Mouse (Mus musculus) CH12.LX (cell line): ENCODE data around the gene Tcte1.

Source experiments
- CHD2 ChIP-seq: IDR thresholded peaks from 2 replicates; pipeline ENCODE4 v1.6.1; 2011; ENCODE audit warnings: low read length, improper control_type of control experiment
- CTCF ChIP-seq, 2 experiments: IDR thresholded peaks in 1 of 2; conservative IDR thresholded peaks in 1 of 2; 2 replicates each; pipeline ENCODE4 v1.5.1; 2011 to 2012; ENCODE audit warnings: low read depth in 2 of 2, low read length in 2 of 2, improper control_type of control experiment in 1 of 2, inconsistent platforms in 1 of 2, mild to moderate bottlenecking in 1 of 2, moderate library complexity in 1 of 2
- ELF1 ChIP-seq: IDR thresholded peaks from 2 replicates; pipeline ENCODE4 v1.6.1; 2014; ENCODE audit warnings: low read depth, mild to moderate bottlenecking, inconsistent platforms, low read length, improper control_type of control experiment
- GABPA ChIP-seq: IDR thresholded peaks from 2 replicates; pipeline ENCODE4 v1.6.1; 2012; ENCODE audit warnings: low read depth, low read length, improper control_type of control experiment, inconsistent platforms; ENCODE audit not compliant: insufficient replicate concordance
- IRF4 ChIP-seq: IDR thresholded peaks from 2 replicates; pipeline ENCODE4 v1.6.1; 2014; ENCODE audit warnings: low read depth, mild to moderate bottlenecking, inconsistent platforms, low read length, improper control_type of control experiment
- MEF2A ChIP-seq: IDR thresholded peaks from 2 replicates; pipeline ENCODE4 v1.6.1; 2014; ENCODE audit warnings: low read depth, mild to moderate bottlenecking, inconsistent platforms, low read length, improper control_type of control experiment, borderline replicate concordance
- POLR2A ChIP-seq: IDR thresholded peaks from 2 replicates; pipeline ENCODE4 v1.6.1; 2011; ENCODE audit warnings: low read depth, mild to moderate bottlenecking, improper control_type of control experiment, low read length
- SIN3A ChIP-seq: IDR thresholded peaks from 2 replicates; pipeline ENCODE4 v1.6.1; 2012; ENCODE audit warnings: low read length, improper control_type of control experiment, inconsistent platforms
- ZC3H11A ChIP-seq: IDR thresholded peaks from 2 replicates; pipeline ENCODE4 v1.6.1; 2012; ENCODE audit warnings: low read depth, mild to moderate bottlenecking, inconsistent platforms, low read length, improper control_type of control experiment
- ZNF384 ChIP-seq: IDR thresholded peaks from 2 replicates; pipeline ENCODE4 v1.6.1; 2012; ENCODE audit warnings: low read depth, low read length, improper control_type of control experiment, inconsistent platforms

DNA sequence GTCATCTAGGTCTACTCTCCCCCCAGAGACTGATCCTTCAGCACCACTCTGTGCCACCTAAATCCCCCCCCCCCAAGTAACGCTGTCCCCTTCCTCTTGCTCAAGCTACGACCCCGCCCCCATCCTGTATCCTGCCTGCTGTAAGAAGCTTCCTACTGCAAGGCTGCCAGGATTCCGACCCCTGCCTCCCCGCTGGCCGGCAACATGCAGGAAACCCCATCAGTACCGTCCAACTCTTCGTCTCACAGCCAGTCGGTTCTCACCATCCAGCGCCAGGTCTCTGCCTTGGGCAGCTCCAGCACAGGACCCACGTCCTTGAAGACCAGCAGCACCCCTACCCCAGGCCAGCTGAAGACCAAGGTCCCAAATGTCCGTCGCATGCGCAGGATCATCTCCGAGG lies 9.7 kb downstream of the Tcte1 start:
- TF ChIP-seq POLR2A (no peak), MEF2A (no peak), CTCF (conservative IDR thresholded peaks at IDR 0.05 in 1 of 2, IDR thresholded peaks at IDR 0.05 in 1 of 2; ENCODE audit: low read depth in 2 of 2, low read length in 2 of 2) (no peak), ZNF384 (no peak), CHD2 (no peak), SIN3A (no peak), GABPA (no peak), ELF1 (no peak), IRF4 (no peak), ZC3H11A (no peak)
